Mouse (Mus musculus): ENCODE measurements at regions not wholly inside any gene's neighbourhood (a gene's known extent, or its start where the extent isn't known, plus 50 kb on each side); places are given as distances from the start of the nearest gene placed in this dataset.

GRCm38 (mm10) chr11:31755858-31756257, 84.2 kb upstream of the Bod1 start:
- 26% methylated on average over 3 of the region's 3 CpGs for WGBS

GRCm38 (mm10) chr11:31756355-31757145, 84.9 kb upstream of the Bod1 start:
- DNase-seq (ENCODE audit: low spot score) (no peak), ATAC-seq (ENCODE audit: low FRiP score) (no peak)
- no peak overlapping the region for H3K9ac ChIP-seq
- no peaks in the 10 kb centered on the region for H3K27me3 ChIP-seq (ENCODE audit: control insufficient read depth, insufficient read depth, low read length)
- no peak overlapping the region for H3K4me2 ChIP-seq (replicated peaks)
- no peaks in the 10 kb centered on the region for H3K9me3 ChIP-seq (ENCODE audit: control insufficient read depth, low read length)
- peaks cover 22% of the 10 kb centered on the region for H3K4me1 ChIP-seq (replicated peaks; ENCODE audit: control insufficient read depth, insufficient read depth, low read length)
- no peaks in the 10 kb centered on the region for H3K36me3 ChIP-seq (replicated peaks; ENCODE audit: control insufficient read depth, insufficient read depth)
- H3K4me3 ChIP-seq (replicated peaks; ENCODE audit: low read length): no peak overlapping the region
- WGBS: 88% methylated on average over 10 of the region's 10 CpGs
- H3K27ac ChIP-seq: no peak overlapping the region

More at GRCm38 (mm10) chr11:31755858-31756257, 84.2 kb upstream of the Bod1 start:
- no peak overlapping the region for H3K27ac ChIP-seq
- no peak for DNase-seq (ENCODE audit: low spot score)
- H3K36me3 ChIP-seq (replicated peaks; ENCODE audit: control insufficient read depth, insufficient read depth): no peaks in the 10 kb centered on the region
- no peak for ATAC-seq (ENCODE audit: low FRiP score)
- no peak overlapping the region for H3K4me3 ChIP-seq (replicated peaks; ENCODE audit: low read length)
- peaks cover 22% of the 10 kb centered on the region for H3K4me1 ChIP-seq (replicated peaks; ENCODE audit: control insufficient read depth, insufficient read depth, low read length)
- no peaks in the 10 kb centered on the region for H3K9me3 ChIP-seq (ENCODE audit: control insufficient read depth, low read length)
- H3K27me3 ChIP-seq (ENCODE audit: control insufficient read depth, insufficient read depth, low read length): no peaks in the 10 kb centered on the region
- H3K4me2 ChIP-seq (replicated peaks): no peak overlapping the region
- H3K9ac ChIP-seq: no peak overlapping the region

GRCm38 (mm10) chr11:31759868-31760765, 88.4 kb upstream of the Bod1 start:
- Histone ChIP-seq H3K9me3 (ENCODE audit: control insufficient read depth, low read length) (no peaks in the 10 kb centered on the region), H3K4me2 (replicated peaks) (no peak overlapping the region), H3K4me3 (replicated peaks; ENCODE audit: low read length) (no peak overlapping the region), H3K27me3 (ENCODE audit: control insufficient read depth, insufficient read depth, low read length) (no peaks in the 10 kb centered on the region), H3K27ac (0 out of 2 replicates have a peak overlapping the region, but pooled peaks have one; percentile 48), H3K4me1 (replicated peaks; ENCODE audit: control insufficient read depth, insufficient read depth, low read length) (peaks cover 10% of the 10 kb centered on the region), H3K9ac (no peak overlapping the region), H3K36me3 (replicated peaks; ENCODE audit: control insufficient read depth, insufficient read depth) (no peaks in the 10 kb centered on the region)
- DNase-seq (ENCODE audit: low spot score): no peak
- ATAC-seq (ENCODE audit: low FRiP score): no peak
- WGBS: 25% methylated on average over 9 of the region's 9 CpGs

GRCm38 (mm10) chr11:31763856-31764255, 92.2 kb upstream of the Bod1 start:
- Histone ChIP-seq H3K9ac (no peak overlapping the region), H3K9me3 (ENCODE audit: control insufficient read depth, low read length) (no peaks in the 10 kb centered on the region), H3K36me3 (replicated peaks; ENCODE audit: control insufficient read depth, insufficient read depth) (no peaks in the 10 kb centered on the region), H3K4me1 (replicated peaks; ENCODE audit: control insufficient read depth, insufficient read depth, low read length) (peaks cover 21% of the 10 kb centered on the region), H3K4me3 (replicated peaks; ENCODE audit: low read length) (no peak overlapping the region), H3K27me3 (ENCODE audit: control insufficient read depth, insufficient read depth, low read length) (no peaks in the 10 kb centered on the region), H3K4me2 (replicated peaks) (no peak overlapping the region), H3K27ac (no peak overlapping the region)
- WGBS: 92% methylated on average over 3 of the region's 3 CpGs
- ATAC-seq (ENCODE audit: low FRiP score) (no peak), DNase-seq (ENCODE audit: low spot score) (no peak)

- 85% methylated on average over 5 of the region's 5 CpGs for WGBS
- ATAC-seq (ENCODE audit: low FRiP score): no peak
- no peaks in the 10 kb centered on the region for H3K27me3 ChIP-seq (ENCODE audit: control insufficient read depth, insufficient read depth, low read length)
Measured at GRCm38 (mm10) chr11:31766296-31766695, 94.6 kb upstream of the Bod1 start.

GRCm38 (mm10) chr11:31767727-31768495, 96.2 kb upstream of the Bod1 start:
- H3K4me3 ChIP-seq (replicated peaks; ENCODE audit: low read length): no peak overlapping the region
- no peaks in the 10 kb centered on the region for H3K9me3 ChIP-seq (ENCODE audit: control insufficient read depth, low read length)
- peak overlapping the region; percentile 64 for H3K27ac ChIP-seq
- 23% methylated on average over 10 of the region's 10 CpGs for WGBS
- no peak overlapping the region for H3K9ac ChIP-seq
- H3K36me3 ChIP-seq (replicated peaks; ENCODE audit: control insufficient read depth, insufficient read depth): no peaks in the 10 kb centered on the region
- DNase-seq (ENCODE audit: low spot score) (peak; percentile 78), ATAC-seq (ENCODE audit: low FRiP score) (peak; percentile 84)
- H3K4me1 ChIP-seq (replicated peaks; ENCODE audit: control insufficient read depth, insufficient read depth, low read length): peaks cover 23% of the 10 kb centered on the region
- no peaks in the 10 kb centered on the region for H3K27me3 ChIP-seq (ENCODE audit: control insufficient read depth, insufficient read depth, low read length)
- H3K4me2 ChIP-seq (replicated peaks): no peak overlapping the region

More at GRCm38 (mm10) chr11:31766296-31766695, 94.6 kb upstream of the Bod1 start:
- Histone ChIP-seq H3K4me1 (replicated peaks; ENCODE audit: control insufficient read depth, insufficient read depth, low read length) (peaks cover 18% of the 10 kb centered on the region), H3K9ac (no peak overlapping the region), H3K4me2 (replicated peaks) (no peak overlapping the region), H3K4me3 (replicated peaks; ENCODE audit: low read length) (no peak overlapping the region), H3K9me3 (ENCODE audit: control insufficient read depth, low read length) (no peaks in the 10 kb centered on the region), H3K27ac (no peak overlapping the region), H3K36me3 (replicated peaks; ENCODE audit: control insufficient read depth, insufficient read depth) (no peaks in the 10 kb centered on the region)
- DNase-seq (ENCODE audit: low spot score): no peak

- H3K27me3 ChIP-seq (ENCODE audit: control insufficient read depth, insufficient read depth, low read length): no peaks in the 10 kb centered on the region
- H3K4me3 ChIP-seq (replicated peaks; ENCODE audit: low read length): no peak overlapping the region
- no peak for DNase-seq (ENCODE audit: low spot score)
- H3K27ac ChIP-seq: peak overlapping the region; percentile 40
- ATAC-seq (ENCODE audit: low FRiP score): 0 out of 2 replicates have a peak, but pooled peaks have one; percentile 35
- H3K36me3 ChIP-seq (replicated peaks; ENCODE audit: control insufficient read depth, insufficient read depth): no peaks in the 10 kb centered on the region
- no peak overlapping the region for H3K9ac ChIP-seq
- 0 out of 2 replicates have a peak, but pooled peaks cover 3% of the 10 kb centered on the region for H3K9me3 ChIP-seq (ENCODE audit: control insufficient read depth, low read length)
- H3K4me1 ChIP-seq (replicated peaks; ENCODE audit: control insufficient read depth, insufficient read depth, low read length): peaks cover 23% of the 10 kb centered on the region
- H3K4me2 ChIP-seq (replicated peaks): no peak overlapping the region
- WGBS: 82% methylated on average over 4 of the region's 4 CpGs
Measured at GRCm38 (mm10) chr11:31769804-31770654, 98.3 kb upstream of the Bod1 start.

- no peak overlapping the region for H3K4me2 ChIP-seq (replicated peaks)
- WGBS: 46% methylated on average over 7 of the region's 7 CpGs
- H3K4me1 ChIP-seq (replicated peaks; ENCODE audit: control insufficient read depth, insufficient read depth, low read length): peaks cover 23% of the 10 kb centered on the region
- H3K27ac ChIP-seq: peak overlapping the region; percentile 40
- no peak overlapping the region for H3K4me3 ChIP-seq (replicated peaks; ENCODE audit: low read length)
- DNase-seq (ENCODE audit: low spot score) (no peak), ATAC-seq (ENCODE audit: low FRiP score) (peak; percentile 56)
- H3K9me3 ChIP-seq (ENCODE audit: control insufficient read depth, low read length): 0 out of 2 replicates have a peak, but pooled peaks cover 3% of the 10 kb centered on the region
- H3K9ac ChIP-seq: no peak overlapping the region; the same call in 1 of the 2 replicates
- H3K27me3 ChIP-seq (ENCODE audit: control insufficient read depth, insufficient read depth, low read length): no peaks in the 10 kb centered on the region
- no peaks in the 10 kb centered on the region for H3K36me3 ChIP-seq (replicated peaks; ENCODE audit: control insufficient read depth, insufficient read depth)
Measured at GRCm38 (mm10) chr11:31770881-31771280, 99.2 kb upstream of the Bod1 start.

Measured in hindbrain, embryonic 14.5 days (tissue).